Mouse (Mus musculus) layer of hippocampus, adult 2 months (tissue): ENCODE measurements around the gene Tbc1d20. TPM values are rescaled to one million over a fixed set of nuclear protein-coding genes. Genes with fewer than 3 reads are reported as not detected.

Experiments used
- DNase-seq, 2 experiments: peaks; one replicate each; pipeline ENCODE4 v3.0.0; 2022; ENCODE audit warnings: low spot score in 2 of 2
- H3K27ac ChIP-seq: fragments of 200-600 bp; 2 replicates; pipeline ENCODE4 v1.8.1; 2022
- H3K4me3 ChIP-seq: fragments of 200-600 bp; 2 replicates; pipeline ENCODE4 v1.8.1; 2022; ENCODE audit warnings: mild to moderate bottlenecking
- CTCF ChIP-seq: fragments of 200-600 bp; conservative IDR thresholded peaks from 2 replicates; pipeline ENCODE4 v1.8.1; 2022; ENCODE audit warnings: antibody characterized with exemption, mild to moderate bottlenecking, moderate library complexity
- total RNA-seq, 2 experiments: library from RNA; stranded (reverse); gene quantifications; 2 replicates each; pipeline ENCODE4 v1.2.3; 2021

The Tbc1d20 gene
- total RNA-seq, 2 experiments from 2014 or later = 51.1 to 54.6 TPM

GRCm38 (mm10) chr2:152305480-152305879, 11.9 kb downstream of the Tbc1d20 start:
- no peak for TF ChIP-seq CTCF

DNA sequence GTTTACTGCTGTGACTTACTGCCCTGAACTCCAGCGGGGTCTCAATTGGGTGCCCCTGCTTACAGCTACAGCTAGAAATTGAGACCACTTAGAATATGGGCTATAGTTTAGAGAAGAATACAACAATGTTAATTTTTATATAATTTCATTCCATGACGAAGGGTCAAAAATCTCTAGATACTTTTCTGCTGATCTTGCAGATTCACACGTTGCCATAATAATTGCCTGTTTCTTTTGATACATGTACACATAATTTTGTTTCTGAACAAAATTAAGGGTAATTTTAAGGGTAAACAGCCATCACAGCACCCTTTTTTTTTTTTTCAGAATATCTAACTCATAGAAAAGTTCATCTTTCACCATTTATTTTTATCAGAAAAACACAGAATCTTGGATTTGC, 13.6 kb downstream of the Tbc1d20 start:
- Histone ChIP-seq H3K27ac (no peak overlapping the region), H3K4me3 (no peak overlapping the region)
- TF ChIP-seq CTCF = no peak
- no peak for DNase-seq

More at GRCm38 (mm10) chr2:152305480-152305879, 11.9 kb downstream of the Tbc1d20 start:
- no peak overlapping the region for H3K4me3 ChIP-seq
- no peak overlapping the region for H3K27ac ChIP-seq
- no peak for DNase-seq

GRCm38 (mm10) chr2:152312996-152313395, 19.4 kb downstream of the Tbc1d20 start:
- Histone ChIP-seq H3K27ac (no peak overlapping the region), H3K4me3 (no peak overlapping the region)
- no peak for TF ChIP-seq CTCF
- DNase-seq = no peak

DNA sequence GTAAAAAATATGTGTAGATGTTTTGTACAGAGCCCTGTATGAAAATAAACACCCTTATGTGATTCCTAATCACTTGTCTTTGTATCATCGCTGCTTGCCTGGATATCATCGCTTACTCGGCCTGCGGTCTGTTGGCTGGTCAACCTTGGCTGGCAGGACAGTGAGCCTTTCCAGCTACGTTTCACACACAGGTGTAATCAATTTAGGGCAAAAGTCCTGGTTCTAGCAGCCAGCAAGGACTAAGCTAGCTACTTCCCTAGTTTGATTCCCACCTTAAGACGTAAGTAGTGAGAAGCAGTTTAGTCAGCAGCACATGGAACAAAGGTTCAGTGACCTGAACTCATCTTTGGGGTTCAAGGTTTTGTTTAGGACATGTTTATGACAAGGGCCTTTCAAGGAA, 20.3 kb downstream of the Tbc1d20 start:
- no peak for TF ChIP-seq CTCF
- DNase-seq = no peak
- Histone ChIP-seq H3K27ac (no peak overlapping the region), H3K4me3 (no peak overlapping the region)

- no peak for DNase-seq
- Histone ChIP-seq H3K27ac (no peak overlapping the region), H3K4me3 (no peak overlapping the region)
- no peak for TF ChIP-seq CTCF
Observed at GRCm38 (mm10) chr2:152317054-152317453, 23.4 kb downstream of the Tbc1d20 start.

GRCm38 (mm10) chr2:152321558-152321957, 27.9 kb downstream of the Tbc1d20 start:
- no peak for DNase-seq
- Histone ChIP-seq H3K4me3 (no peak overlapping the region), H3K27ac (no peak overlapping the region)
- no peak for TF ChIP-seq CTCF

GRCm38 (mm10) chr2:152322198-152322597, 28.6 kb downstream of the Tbc1d20 start:
- Histone ChIP-seq H3K27ac (no peak overlapping the region), H3K4me3 (no peak overlapping the region)
- DNase-seq = no peak
- no peak for TF ChIP-seq CTCF

GRCm38 (mm10) chr2:152323971-152324370, 30.3 kb downstream of the Tbc1d20 start:
- no peak for TF ChIP-seq CTCF
- no peak overlapping the region for H3K27ac ChIP-seq
- H3K4me3 ChIP-seq = no peak overlapping the region
- no peak for DNase-seq

- no peak for TF ChIP-seq CTCF
- no peak for DNase-seq
- Histone ChIP-seq H3K4me3 (no peak overlapping the region), H3K27ac (no peak overlapping the region)
Observed at GRCm38 (mm10) chr2:152324842-152325241, 31.2 kb downstream of the Tbc1d20 start.

GRCm38 (mm10) chr2:152326157-152326556, 32.5 kb downstream of the Tbc1d20 start:
- no peak for DNase-seq
- Histone ChIP-seq H3K4me3 (no peak overlapping the region), H3K27ac (no peak overlapping the region)
- no peak for TF ChIP-seq CTCF

GRCm38 (mm10) chr2:152326654-152327053, 33.0 kb downstream of the Tbc1d20 start:
- H3K4me3 ChIP-seq = no peak overlapping the region
- no peak for DNase-seq
- TF ChIP-seq CTCF = no peak
- H3K27ac ChIP-seq = no peak overlapping the region

GRCm38 (mm10) chr2:152327980-152328379, 34.4 kb downstream of the Tbc1d20 start:
- TF ChIP-seq CTCF = no peak
- DNase-seq = no peak
- Histone ChIP-seq H3K27ac (no peak overlapping the region), H3K4me3 (no peak overlapping the region)

GRCm38 (mm10) chr2:152330858-152331423, 37.3 kb downstream of the Tbc1d20 start:
- Histone ChIP-seq H3K27ac (no peak overlapping the region), H3K4me3 (peak overlapping the region; percentile 98)
- TF ChIP-seq CTCF = no peak
- no peak for DNase-seq

DNA sequence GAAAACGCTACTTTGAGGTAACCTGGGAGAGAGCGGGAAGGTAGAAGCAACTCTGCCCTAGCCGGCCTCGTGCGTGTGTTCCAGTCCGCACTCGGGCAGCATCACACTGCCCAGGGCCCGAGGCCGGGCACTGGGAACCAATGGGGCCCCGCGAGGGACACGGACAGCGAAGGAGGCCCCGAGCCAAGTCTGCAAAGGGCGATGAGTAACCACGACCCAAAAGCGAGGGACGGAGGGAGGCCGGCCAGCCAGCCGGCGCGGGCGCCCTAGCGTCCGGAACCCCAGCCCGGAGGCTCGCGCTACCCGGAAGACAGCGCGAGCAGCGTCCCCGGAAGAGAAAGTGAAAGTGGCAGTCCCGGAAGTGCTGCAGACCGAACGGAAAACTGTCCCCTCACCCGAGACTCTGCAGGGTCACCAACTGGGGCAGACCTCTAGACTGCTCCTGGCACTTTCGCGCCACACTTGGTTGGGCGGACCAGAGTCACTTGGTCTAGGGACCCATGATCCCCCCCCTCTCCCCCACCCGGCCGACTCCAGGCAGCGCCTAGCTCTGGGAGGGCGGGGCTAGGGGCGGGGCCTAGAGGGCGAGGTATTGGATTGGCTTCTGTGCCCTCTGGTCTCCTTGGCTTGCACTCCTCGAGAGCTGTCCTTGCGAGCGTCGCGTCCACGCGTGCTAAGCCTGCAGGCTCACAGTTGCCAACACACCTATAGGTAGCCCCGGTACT, 38.6 kb downstream of the Tbc1d20 start, which contains the start of gene Rbck1:
Rbck1 (minus strand) TSS at position 553 of the 725 bp plus-strand sequence.
- peak; percentile 78 to 86 for DNase-seq
- Histone ChIP-seq H3K4me3 (peak within 1 kb of the TSS; percentile 98), H3K27ac (peak within 1 kb of the TSS; percentile 94)
- TF ChIP-seq CTCF = peak; percentile 26
